Mouse (Mus musculus) cerebellum, adult 9-11 months (tissue): Measurements from ENCODE around the gene Amy1.
"Not testable (repeated sequence)": the region's sequence is repeated elsewhere in the genome, so short reads cannot be mapped to it uniquely, and the experiment has no call there.

Experiments
- DNase-seq: peaks from one replicate; pipeline ENCODE4 v3.0.0; 2022

The Amy1 gene

DNA sequence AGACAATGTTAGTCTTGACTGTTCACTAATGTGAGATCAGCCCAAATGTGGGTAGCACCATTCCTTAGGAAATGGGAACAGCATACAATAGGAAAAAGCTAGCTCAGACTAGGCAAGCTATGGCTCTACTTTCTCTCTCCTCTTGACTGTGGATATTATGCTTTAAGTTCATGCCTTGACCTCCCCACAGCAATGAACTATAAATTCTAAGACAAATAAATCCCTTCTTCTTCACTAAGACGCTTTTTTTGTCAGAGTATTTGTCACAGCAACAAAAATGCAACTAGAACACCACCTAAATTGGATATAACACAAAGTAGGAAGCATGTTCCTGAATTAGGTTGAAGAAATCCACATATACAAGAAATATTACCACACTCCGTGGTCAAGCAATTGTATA is at the start of gene Amy1:
Gene Amy1 (minus strand): TSS at position 101 of the 400 bp plus-strand sequence.
- DNase-seq = no peak

DNA sequence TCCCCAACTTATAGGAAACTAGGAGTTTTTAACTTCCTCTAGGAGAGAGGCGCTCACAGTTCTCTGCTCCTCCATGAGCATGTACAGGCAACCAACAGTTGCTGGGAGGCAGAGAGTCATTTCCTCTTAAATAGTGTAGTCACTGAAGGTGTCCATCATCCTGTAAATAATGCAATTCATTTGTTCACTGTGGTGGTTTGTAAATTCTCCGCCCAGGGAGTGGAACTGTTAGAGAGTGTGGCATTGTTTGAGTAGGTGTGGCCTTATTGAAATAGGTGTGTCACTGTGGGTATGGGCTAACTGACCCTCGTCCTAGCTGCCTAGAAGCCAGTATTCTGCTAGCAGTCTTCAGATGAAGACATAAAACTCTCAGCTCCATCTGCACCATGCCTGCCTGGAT is 47.8 kb upstream of the Amy1 start:
- no peak for DNase-seq

DNA sequence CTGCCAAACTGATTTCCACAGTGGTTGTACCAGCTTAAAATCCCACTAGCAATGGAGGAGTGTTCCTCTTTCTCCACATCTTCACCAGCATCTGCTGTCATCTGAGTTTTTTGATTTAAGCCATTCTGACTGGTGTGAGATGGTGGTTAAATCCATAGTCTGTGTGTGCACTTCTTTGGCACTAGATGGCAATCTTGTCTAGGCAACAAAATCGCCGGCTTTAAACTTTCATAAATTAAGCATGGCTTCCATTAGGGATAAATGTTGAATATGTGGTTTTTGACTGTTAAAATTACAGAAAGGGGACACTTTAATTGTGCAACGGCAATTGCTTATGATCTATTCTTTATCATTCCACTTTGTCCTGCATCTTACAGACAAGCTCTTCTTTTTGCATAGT is 44.9 kb upstream of the Amy1 start:
- not testable (repeated sequence) for DNase-seq

DNA sequence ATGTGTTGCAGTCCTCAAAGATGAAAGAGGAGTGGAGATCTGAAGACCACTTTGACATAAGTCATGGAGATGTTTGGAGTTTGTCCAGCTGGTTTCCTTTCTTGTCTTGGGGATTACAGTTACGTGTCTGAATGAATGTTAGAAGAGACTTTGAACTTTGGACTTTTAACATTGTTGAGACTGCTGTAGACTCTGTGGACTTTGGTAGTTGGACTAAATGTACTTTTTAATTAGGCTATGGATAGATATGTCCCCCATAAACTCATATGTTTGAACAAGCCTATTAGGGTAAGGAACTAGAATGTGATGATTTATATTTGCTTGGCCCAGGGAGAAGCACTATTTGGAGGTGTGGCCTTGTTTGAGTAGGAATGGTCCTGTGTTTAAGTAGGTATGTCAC is 33.0 kb upstream of the Amy1 start:
- no peak for DNase-seq

DNA sequence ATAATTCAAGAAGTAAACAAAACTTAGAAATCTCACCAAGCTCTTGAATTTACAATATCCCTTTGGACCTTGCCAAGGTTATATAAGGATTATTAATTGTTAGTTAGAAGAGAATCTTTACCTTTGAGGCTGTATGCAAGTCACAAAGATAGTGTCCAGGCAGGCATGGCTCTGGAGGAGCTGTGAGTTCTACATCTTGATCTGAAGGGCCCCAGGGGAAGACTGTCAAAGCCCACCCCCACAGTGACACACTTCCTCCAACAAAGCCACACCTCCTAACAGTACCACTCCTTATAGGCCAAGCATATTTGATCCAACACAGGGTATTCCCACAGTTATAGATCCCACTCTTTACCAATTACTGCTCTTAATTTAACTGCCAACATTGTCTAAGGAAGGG is 27.7 kb upstream of the Amy1 start:
- DNase-seq = no peak

DNA sequence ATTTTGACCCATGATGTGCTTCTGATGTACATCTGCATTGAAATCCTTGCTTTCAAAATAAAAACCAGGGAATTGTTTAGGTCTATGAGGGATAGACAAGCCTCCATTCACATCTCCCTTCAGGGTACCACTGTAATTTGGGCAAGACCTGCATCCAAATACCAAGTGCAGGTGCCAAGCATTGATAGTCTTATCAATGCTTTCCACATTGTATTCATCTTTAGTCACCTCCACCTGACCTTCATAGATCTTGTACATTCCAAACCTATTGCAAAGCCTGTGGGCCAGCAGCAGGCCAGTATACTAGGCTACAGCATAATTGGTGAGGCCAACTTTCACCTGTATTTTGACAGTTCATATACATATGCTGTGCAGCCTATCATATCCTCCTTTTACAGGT is 25.1 kb upstream of the Amy1 start:
- DNase-seq = no peak

DNA sequence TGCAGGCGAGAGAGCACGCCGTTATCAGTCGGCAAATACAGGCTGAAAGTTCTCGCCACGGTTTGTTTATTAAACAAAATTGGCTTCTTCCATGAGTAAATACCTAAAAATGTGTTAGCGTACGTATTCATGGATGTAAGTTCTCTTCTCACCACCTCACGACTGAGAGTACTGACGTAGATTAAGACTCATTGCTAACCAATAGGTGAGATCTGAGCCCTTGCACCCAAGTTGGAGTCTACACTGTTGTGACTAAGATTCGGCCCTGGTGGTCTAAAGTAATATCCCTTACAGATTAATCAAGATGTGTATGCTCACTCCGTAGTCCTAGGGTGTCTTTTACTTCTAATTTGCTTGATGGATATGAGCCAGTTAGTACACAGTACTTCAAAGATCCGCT is 24.1 kb upstream of the Amy1 start:
- no peak for DNase-seq

DNA sequence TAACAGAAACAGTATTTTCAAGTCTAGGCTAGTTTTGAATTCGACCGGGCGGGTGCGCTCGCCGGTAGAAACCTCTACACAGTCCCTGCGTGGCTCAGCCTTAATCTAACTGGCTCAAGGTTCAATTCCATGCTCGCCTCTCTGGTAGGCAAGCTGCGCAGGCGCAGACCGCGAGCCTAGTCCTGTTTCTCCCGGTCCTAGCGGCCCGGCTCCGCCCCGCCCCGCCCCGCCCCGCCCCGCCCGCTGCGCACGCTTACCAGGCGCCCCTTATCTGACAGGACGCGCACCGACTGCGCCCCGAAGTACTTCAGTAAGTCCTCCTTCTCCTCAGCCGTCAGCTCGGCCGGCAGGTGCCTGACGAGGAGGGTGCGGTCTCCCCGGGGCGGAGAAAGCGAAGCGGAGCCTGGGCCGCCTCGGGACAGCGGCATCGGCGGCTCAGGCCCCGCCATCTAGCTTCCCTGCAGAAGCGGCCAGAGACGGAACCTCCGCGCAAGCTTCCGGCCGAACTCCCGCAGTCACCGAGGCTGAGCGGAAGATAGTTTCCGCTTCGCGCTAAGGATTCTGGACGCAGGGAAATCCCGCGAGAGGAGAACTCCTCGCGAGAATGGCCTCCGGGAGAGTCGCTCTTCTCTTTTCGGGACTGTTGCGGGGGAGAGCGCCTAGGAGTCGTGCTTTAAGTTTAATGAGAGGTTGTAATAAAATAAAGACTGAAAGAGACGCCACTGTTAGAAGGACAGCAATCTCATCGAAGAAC is 23.3 kb upstream of the Amy1 start, which contains the start of gene Rnpc3:
Gene Rnpc3 (minus strand): TSS at position 544 of the 754 bp plus-strand sequence.
- peak; percentile 95 for DNase-seq

DNA sequence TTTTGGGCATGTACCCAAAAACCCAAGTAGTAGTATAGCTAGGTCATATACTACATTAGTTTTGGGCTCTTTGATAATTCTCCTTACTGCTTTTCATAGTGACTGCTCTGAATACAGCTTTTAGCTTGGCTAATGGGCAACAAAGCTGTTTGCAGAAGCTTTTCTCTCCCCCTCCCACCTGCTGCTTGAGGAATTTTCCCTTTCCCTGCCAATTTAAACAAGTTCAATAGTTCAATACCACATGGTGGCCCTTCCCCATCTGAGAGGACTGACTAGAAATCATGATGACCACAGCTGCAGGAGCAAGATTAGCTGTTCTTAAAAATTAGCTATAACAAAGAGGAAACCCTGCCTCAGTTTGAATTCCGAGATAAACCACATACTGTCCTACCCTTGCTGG is 15.7 kb downstream of the Amy1 start:
- no peak for DNase-seq

DNA sequence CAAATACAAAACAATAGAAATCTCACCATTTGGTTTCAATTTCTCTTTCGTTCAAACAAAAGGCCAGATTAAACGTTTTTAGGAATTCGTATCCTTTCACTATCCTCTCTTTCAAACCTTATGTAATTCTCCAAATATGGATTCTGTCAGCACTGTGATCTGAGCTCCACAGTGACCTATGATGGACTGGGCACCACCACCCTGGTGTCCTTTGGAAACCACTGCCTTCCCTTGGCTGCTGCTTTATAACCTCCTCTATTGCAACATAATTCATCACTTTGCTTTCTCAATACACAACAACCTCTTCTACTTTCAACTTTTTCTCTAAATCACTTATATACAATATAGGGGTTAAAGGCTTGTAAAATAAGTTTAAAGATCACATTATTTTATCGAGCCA is 31.9 kb downstream of the Amy1 start:
- no peak for DNase-seq

DNA sequence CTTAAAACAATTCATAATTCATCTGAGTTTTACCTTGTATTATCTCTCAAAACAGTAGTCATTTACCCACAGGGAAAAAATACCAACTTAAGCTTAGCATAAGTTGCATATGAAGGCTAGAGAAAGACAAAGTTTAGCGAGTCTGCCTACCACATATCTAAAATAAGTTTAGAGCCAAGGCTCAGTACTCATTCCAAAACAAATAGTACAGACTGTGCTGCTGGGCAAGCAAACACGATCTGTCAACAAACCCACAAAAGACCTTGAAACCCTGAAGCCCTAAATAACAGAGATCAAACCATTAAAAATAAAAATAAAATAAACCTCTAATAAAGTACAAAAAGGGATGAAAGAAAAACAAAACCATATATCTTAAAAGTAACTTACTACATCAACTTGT is 32.4 kb downstream of the Amy1 start:
- DNase-seq = no peak

DNA sequence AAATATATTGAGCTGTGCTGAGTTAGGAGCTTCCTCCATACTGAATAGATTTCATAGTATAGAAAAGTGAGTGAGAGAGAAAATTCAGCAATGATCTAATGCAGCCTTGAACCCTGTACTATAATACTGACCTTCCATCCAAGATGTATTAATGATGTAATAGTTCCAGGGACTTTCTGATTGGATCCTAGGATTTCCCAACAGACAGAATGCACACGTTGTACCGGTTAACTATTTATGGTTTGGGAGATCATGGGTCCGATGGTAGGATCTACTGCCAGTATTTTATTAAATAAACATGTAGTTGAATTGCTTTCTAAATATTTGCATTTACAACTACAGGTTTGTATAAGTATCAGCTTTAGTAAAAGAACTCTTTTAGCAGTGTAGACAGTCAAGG is 34.3 kb downstream of the Amy1 start:
- DNase-seq = no peak

DNA sequence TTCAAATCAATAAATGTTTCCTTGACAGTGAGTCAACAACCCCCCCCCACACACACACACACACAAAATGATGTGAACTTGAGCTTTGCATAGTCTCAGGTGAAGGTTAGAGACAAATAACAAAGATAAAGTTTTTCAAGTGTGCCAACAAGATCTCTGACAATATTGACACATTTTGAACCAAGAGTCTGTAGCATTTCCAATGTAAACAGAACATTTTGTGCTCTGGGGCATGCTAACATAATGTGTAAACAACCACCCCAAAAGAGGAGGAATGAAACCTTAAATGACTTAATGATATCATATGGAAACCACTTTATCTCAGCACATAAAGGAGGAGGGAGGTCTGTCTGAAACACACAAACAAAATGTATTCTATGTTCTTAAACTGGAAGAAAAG is 66.8 kb downstream of the Amy1 start:
- no peak for DNase-seq

DNA sequence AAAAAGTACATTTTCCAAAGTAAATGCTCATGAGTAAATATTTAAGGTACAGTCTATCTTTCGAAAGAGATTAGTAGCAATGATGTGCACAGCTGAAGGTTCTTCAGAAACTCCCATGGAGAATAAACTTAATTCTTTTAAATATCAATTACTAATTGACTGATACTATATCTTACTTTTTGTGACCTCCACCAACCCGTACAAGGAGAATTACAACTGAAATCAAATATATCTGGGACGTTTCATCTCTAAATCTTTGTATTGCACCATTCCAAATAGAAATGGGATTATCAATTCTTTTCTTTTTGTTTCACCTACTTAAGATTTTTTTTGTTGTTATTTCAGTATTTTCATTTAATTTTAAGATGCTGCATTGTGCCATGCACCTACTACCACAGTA is 74.2 kb downstream of the Amy1 start, which contains the start of gene Amy2a1:
Gene Amy2a1 (minus strand): TSS at position 101 of the 400 bp plus-strand sequence.
- not testable (repeated sequence) for DNase-seq
